Mouse (Mus musculus): ENCODE measurements around the gene Stpg1. TPM values are rescaled to one million over a fixed set of nuclear protein-coding genes. Genes with fewer than 3 reads are reported as not detected.

Stpg1 gene
- polyA plus RNA-seq, 1 experiment from 2014 or later, result 0.34 TPM

GRCm38 (mm10) chr4:135584838-135585237 lies 90.2 kb downstream of the Stpg1 start:
- no peaks in the 10 kb centered on the region for H3K4me1 ChIP-seq (replicated peaks)
- H3K9me3 ChIP-seq, result no peaks in the 10 kb centered on the region
- no peak for ATAC-seq (ENCODE audit: low FRiP score, low read depth)
- no peaks in the 10 kb centered on the region for H3K27me3 ChIP-seq
- H3K9ac ChIP-seq, result no peak overlapping the region
- H3K36me3 ChIP-seq, result no peaks in the 10 kb centered on the region
- H3K27ac ChIP-seq (replicated peaks), result no peak overlapping the region
- H3K4me3 ChIP-seq, result no peak overlapping the region
- no peak overlapping the region for H3K4me2 ChIP-seq
- 58% methylated on average over 4 of the region's 4 CpGs for WGBS

Small RNAs within 50 kb of the gene (microRNA-seq; reads per million reads assigned to microRNA genes)
- gene Gm25317, result not detected

Other genes starting within 250 kb of the Stpg1 start
- gene Clic4, start 222.0 kb upstream of the Stpg1 start, polyA plus RNA-seq (2015; fragmentation: Nextera tagmentation; extraction: Ambion mirVana), result 67.1 and 73.3 TPM in 2 replicates
- gene Srrm1, start 141.5 kb upstream of the Stpg1 start, polyA plus RNA-seq (2015; fragmentation: Nextera tagmentation; extraction: Ambion mirVana), result 170 and 175 TPM in 2 replicates
- 0.37 and 1.00 TPM in 2 replicates for gene Ncmap, start 96.6 kb upstream of the Stpg1 start, polyA plus RNA-seq (2015; fragmentation: Nextera tagmentation; extraction: Ambion mirVana)
- gene Rcan3, start 60.9 kb upstream of the Stpg1 start, polyA plus RNA-seq (2015; fragmentation: Nextera tagmentation; extraction: Ambion mirVana), result 52.0 TPM in 2 replicates
- 8.1 and 9.6 TPM in 2 replicates for gene Nipal3, start 248 bp downstream of the Stpg1 start, polyA plus RNA-seq (2015; fragmentation: Nextera tagmentation; extraction: Ambion mirVana)
- gene Grhl3, start 78.8 kb downstream of the Stpg1 start, polyA plus RNA-seq (2015; fragmentation: Nextera tagmentation; extraction: Ambion mirVana), result 1.1 and 1.8 TPM in 2 replicates
- gene Ifnlr1, start 191.5 kb downstream of the Stpg1 start, polyA plus RNA-seq (2015; fragmentation: Nextera tagmentation; extraction: Ambion mirVana), result 0.38 and 0.43 TPM in 2 replicates
- gene Il22ra1, start 233.4 kb downstream of the Stpg1 start, polyA plus RNA-seq (2015; fragmentation: Nextera tagmentation; extraction: Ambion mirVana), result not detected in 2 replicates

Data from hindbrain, embryonic 15.5 days (tissue).